Mouse (Mus musculus) B cell, adult 2 months (primary cell): ENCODE measurements around the gene Rab24.
A peak's percentile ranks its signal among the peaks of the same experiment; 100 is the strongest.

Source experiments
- DNase-seq, 2 experiments: peaks; one replicate each; pipeline ENCODE4 v3.0.0; 2022

The Rab24 gene

GRCm38 (mm10) chr13:55321434-55322129, at the start of gene Rab24:
Gene Rab24 (minus strand): TSS chr13:55321946.
- peak; percentile 88 to 90 for DNase-seq

GRCm38 (mm10) chr13:55371007-55371681, 49.4 kb upstream of the Rab24 start:
- DNase-seq: no peak

- DNase-seq: no peak
Observed at GRCm38 (mm10) chr13:55370234-55370633, 48.5 kb upstream of the Rab24 start.

- DNase-seq: peak; percentile 77 to 78
Observed at GRCm38 (mm10) chr13:55369531-55370114, 47.9 kb upstream of the Rab24 start, which contains the start of gene Rgs14. Gene Rgs14 (plus strand): TSS chr13:55369732.

GRCm38 (mm10) chr13:55368401-55368800, 46.7 kb upstream of the Rab24 start:
- no peak for DNase-seq

- DNase-seq: peak; percentile 93 to 94
Observed at GRCm38 (mm10) chr13:55362453-55363060, 40.8 kb upstream of the Rab24 start, which contains the start of gene Lman2. Gene Lman2 (minus strand): TSS chr13:55362783.

- DNase-seq: no peak
Observed at GRCm38 (mm10) chr13:55361974-55362452, 40.3 kb upstream of the Rab24 start.

- DNase-seq: no peak
Observed at GRCm38 (mm10) chr13:55361145-55361544, 39.4 kb upstream of the Rab24 start.

GRCm38 (mm10) chr13:55346745-55347144, 25.0 kb upstream of the Rab24 start:
- no peak for DNase-seq

GRCm38 (mm10) chr13:55344286-55344685, 22.5 kb upstream of the Rab24 start:
- DNase-seq: no peak

GRCm38 (mm10) chr13:55342469-55342868, 20.7 kb upstream of the Rab24 start:
- DNase-seq: no peak

- no peak for DNase-seq
Observed at GRCm38 (mm10) chr13:55339259-55339658, 17.5 kb upstream of the Rab24 start.

GRCm38 (mm10) chr13:55338131-55339054, 16.6 kb upstream of the Rab24 start:
- no peak for DNase-seq

GRCm38 (mm10) chr13:55337341-55337975, 15.7 kb upstream of the Rab24 start:
- DNase-seq: no peak

GRCm38 (mm10) chr13:55335701-55336100, 14.0 kb upstream of the Rab24 start:
- no peak for DNase-seq

- no peak for DNase-seq
Observed at GRCm38 (mm10) chr13:55332331-55332730, 10.6 kb upstream of the Rab24 start.

- DNase-seq: no peak
Observed at GRCm38 (mm10) chr13:55330567-55331400, 9.0 kb upstream of the Rab24 start.

GRCm38 (mm10) chr13:55329683-55330566, 8.2 kb upstream of the Rab24 start, which contains the start of gene Mxd3:
Gene Mxd3 (minus strand): TSS chr13:55329823.
- DNase-seq: peak; percentile 82 to 89

- DNase-seq: peak; percentile 41 to 42
Observed at GRCm38 (mm10) chr13:55329109-55329682, 7.5 kb upstream of the Rab24 start.
